Mouse (Mus musculus) ES-E14 (cell line): ENCODE data around the gene Serpine3. TPM values are rescaled to one million over a fixed set of nuclear protein-coding genes. Genes with fewer than 3 reads are reported as not detected.

Source experiments
- DNase-seq: peaks from one replicate; pipeline ENCODE4 v3.0.0-alpha.2; 2013; ENCODE audit warnings: low read depth, low spot score
- H3K27ac ChIP-seq: 2 replicates; pipeline ENCODE4 v1.5.1; 2012; ENCODE audit warnings: low read depth, mild to moderate bottlenecking, low read length, moderate library complexity, mixed read lengths; ENCODE audit not compliant: poor library complexity, insufficient read depth, severe bottlenecking
- H3K36me3 ChIP-seq: 2 replicates; pipeline ENCODE4 v1.6.1; 2012; ENCODE audit warnings: mild to moderate bottlenecking, low read length, moderate library complexity, mixed read lengths; ENCODE audit not compliant: control insufficient read depth, poor library complexity, insufficient read depth, severe bottlenecking
- H3K4me1 ChIP-seq, 2 experiments: fragments of 150-350 bp in 1 of 2; sonication (generic) in 1 of 2; 2 replicates each; pipeline ENCODE4 v1.6.1; 2012; ENCODE audit warnings: low read length in 2 of 2, mild to moderate bottlenecking in 1 of 2, mixed read lengths in 1 of 2; ENCODE audit not compliant: control insufficient read depth in 2 of 2, insufficient read depth in 2 of 2, poor library complexity in 1 of 2
- H3K4me3 ChIP-seq, 2 experiments: fragments of 150-350 bp in 1 of 2; sonication (generic) in 1 of 2; 2 replicates each; pipeline ENCODE4 v1.5.1; 2012; ENCODE audit warnings: low read length in 2 of 2, low read depth in 1 of 2, mild to moderate bottlenecking in 1 of 2, mixed read lengths in 1 of 2; ENCODE audit not compliant: insufficient read depth in 1 of 2, poor library complexity in 1 of 2, severe bottlenecking in 1 of 2
- H3K9ac ChIP-seq: 2 replicates; pipeline ENCODE4 v1.6.1; 2012; ENCODE audit warnings: low read depth, mild to moderate bottlenecking, low read length, mixed read lengths; ENCODE audit not compliant: poor library complexity, insufficient read depth, severe bottlenecking
- H3K9me3 ChIP-seq: fragments of 150-350 bp; sonication (generic); 2 replicates; pipeline ENCODE4 v1.6.1; 2012; ENCODE audit warnings: low read depth, mild to moderate bottlenecking, low read length; ENCODE audit not compliant: control insufficient read depth, insufficient read depth
- CHD2 ChIP-seq: IDR thresholded peaks from 2 replicates; pipeline ENCODE4 v1.6.1; 2014; ENCODE audit warnings: mild to moderate bottlenecking, low read depth, low read length, inconsistent platforms
- HCFC1 ChIP-seq: IDR thresholded peaks from 2 replicates; pipeline ENCODE4 v1.6.1; 2012; ENCODE audit warnings: low read length, inconsistent platforms, borderline replicate concordance; ENCODE audit not compliant: insufficient read depth
- MAFK ChIP-seq: IDR thresholded peaks from 2 replicates; pipeline ENCODE4 v1.6.1; 2014; ENCODE audit warnings: mild to moderate bottlenecking, low read depth, low read length, inconsistent platforms; ENCODE audit not compliant: insufficient read depth
- ZC3H11A ChIP-seq: IDR thresholded peaks from 2 replicates; pipeline ENCODE4 v1.6.1; 2012; ENCODE audit warnings: low read depth, mild to moderate bottlenecking, inconsistent platforms, low read length, borderline replicate concordance
- ZNF384 ChIP-seq: IDR thresholded peaks from 2 replicates; pipeline ENCODE4 v1.6.1; 2012; ENCODE audit warnings: low read depth, low read length, inconsistent platforms
- in situ Hi-C, 2 experiments: fragments of 600-800 bp; cut with MboI; formaldehyde crosslinking; loops; one replicate each; pipeline ENCODE4 v1.15.1; 2025; ENCODE audit warnings: low sequenced_read_pairs in 2 of 2, inconsistent platforms in 1 of 2; ENCODE audit not compliant: unreplicated experiment in 2 of 2
- total RNA-seq: library from RNA; depleted of rRNA; stranded (reverse); fragments of 300-350 nt; gene quantifications from 2 replicates; pipeline ENCODE4 v1.2.3, GENCODE M21; 2012; rRNA removed

The Serpine3 gene
- total RNA-seq: not detected in 2 replicates

DNA sequence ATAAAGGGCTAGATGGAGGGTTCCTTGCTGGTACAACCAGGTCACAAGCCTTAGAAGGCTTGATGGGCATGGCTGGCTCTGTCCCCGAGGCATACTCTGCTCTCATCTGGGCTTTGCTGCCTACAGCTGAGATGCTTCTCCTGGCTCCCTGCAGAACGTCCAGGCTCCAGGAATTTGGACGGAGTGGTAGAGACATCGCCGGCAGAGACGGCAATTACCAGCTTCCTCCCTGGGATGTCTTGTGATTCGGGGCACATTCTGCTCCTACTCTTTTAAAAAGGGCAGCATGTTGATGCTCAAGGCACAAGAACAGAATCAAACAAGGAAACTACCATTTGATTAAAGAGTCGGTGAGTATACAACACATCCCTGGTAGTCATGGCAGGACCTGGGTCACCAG is at the start of gene Serpine3:
TSS of gene Serpine3 (plus strand) at position 301 of the 400 bp plus-strand sequence.
- DNase-seq: no peak
- in situ Hi-C loops: no loop called here
- H3K36me3 ChIP-seq: no peaks in the 10 kb centered on the region
- TF ChIP-seq ZC3H11A (no peak), ZNF384 (no peak), MAFK (no peak), HCFC1 (no peak), CHD2 (no peak)
- no peaks in the 10 kb centered on the region for H3K9me3 ChIP-seq
- H3K27ac ChIP-seq: no peak within 1 kb of the TSS
- no peak within 1 kb of the TSS for H3K9ac ChIP-seq
- peaks cover 0 to 3% of the 10 kb centered on the region in 2 experiments; a peak in 1 of 4 replicates for H3K4me1 ChIP-seq
- H3K4me3 ChIP-seq: no peak within 1 kb of the TSS

GRCm38 (mm10) chr14:62622393-62622792 is 41.1 kb upstream of the Serpine3 start:
- TF ChIP-seq MAFK: no peak
- TF ChIP-seq ZNF384: no peak
- no peak for TF ChIP-seq ZC3H11A
- TF ChIP-seq HCFC1: no peak
- TF ChIP-seq CHD2: no peak
- no peak overlapping the region for H3K4me3 ChIP-seq
- no peaks in the 10 kb centered on the region for H3K4me1 ChIP-seq
- DNase-seq: no peak
- in situ Hi-C loops: no loop called here
- no peaks in the 10 kb centered on the region for H3K9me3 ChIP-seq
- no peak overlapping the region for H3K9ac ChIP-seq
- no peak overlapping the region for H3K27ac ChIP-seq
- no peaks in the 10 kb centered on the region for H3K36me3 ChIP-seq

GRCm38 (mm10) chr14:62627951-62628350 is 35.5 kb upstream of the Serpine3 start:
- H3K27ac ChIP-seq: no peak overlapping the region
- no peaks in the 10 kb centered on the region for H3K36me3 ChIP-seq
- TF ChIP-seq ZC3H11A (no peak), HCFC1 (no peak), CHD2 (no peak), MAFK (no peak), ZNF384 (no peak)
- no peak for DNase-seq
- in situ Hi-C loops: no loop called here
- H3K9ac ChIP-seq: no peak overlapping the region
- H3K4me1 ChIP-seq: no peaks in the 10 kb centered on the region
- H3K4me3 ChIP-seq: no peak overlapping the region
- H3K9me3 ChIP-seq: no peaks in the 10 kb centered on the region

GRCm38 (mm10) chr14:62637436-62638344 is 25.8 kb upstream of the Serpine3 start:
- no peaks in the 10 kb centered on the region for H3K4me1 ChIP-seq
- DNase-seq: no peak
- H3K4me3 ChIP-seq: no peak overlapping the region
- no peak overlapping the region for H3K9ac ChIP-seq
- no peaks in the 10 kb centered on the region for H3K36me3 ChIP-seq
- H3K27ac ChIP-seq: no peak overlapping the region
- in situ Hi-C loops: no loop called here
- no peak for TF ChIP-seq ZC3H11A
- TF ChIP-seq CHD2: no peak
- TF ChIP-seq HCFC1: no peak
- TF ChIP-seq MAFK: no peak
- no peak for TF ChIP-seq ZNF384
- no peaks in the 10 kb centered on the region for H3K9me3 ChIP-seq
